Mouse (Mus musculus) gastrocnemius, postnatal 25 days (tissue): ENCODE results near the gene Borcs6. TPM values are rescaled to one million over a fixed set of nuclear protein-coding genes. Genes with fewer than 3 reads are reported as not detected.
A peak's percentile ranks its signal among the peaks of the same experiment; 100 is the strongest.

ENCODE experiments used
- DNase-seq: peaks from one replicate; pipeline ENCODE4 v3.0.0; 2022
- total RNA-seq, 2 experiments: library from RNA; stranded (reverse); gene quantifications; 1 replicate in 1 of 2; 2 replicates in 1 of 2; pipeline ENCODE4 v1.2.3; 2021

Gene Borcs6
- total RNA-seq, 2 experiments from 2014 or later, result 15.5 to 15.9 TPM

GRCm38 (mm10) chr11:69048151-69048550 lies 11.4 kb upstream of the Borcs6 start:
- DNase-seq, result no peak

- no peak for DNase-seq
Observed at GRCm38 (mm10) chr11:69050748-69051147, 8.8 kb upstream of the Borcs6 start.

GRCm38 (mm10) chr11:69051771-69052170 lies 7.7 kb upstream of the Borcs6 start:
- no peak for DNase-seq

GRCm38 (mm10) chr11:69052824-69053421 lies 6.6 kb upstream of the Borcs6 start:
- no peak for DNase-seq

GRCm38 (mm10) chr11:69053848-69054247 lies 5.7 kb upstream of the Borcs6 start:
- no peak for DNase-seq

- DNase-seq, result no peak
Observed at GRCm38 (mm10) chr11:69058265-69058664, 1.3 kb upstream of the Borcs6 start.

- DNase-seq, result no peak
Observed at GRCm38 (mm10) chr11:69058729-69059356, 674 bp upstream of the Borcs6 start.

- no peak for DNase-seq
Observed at GRCm38 (mm10) chr11:69059975-69060411, 476 bp downstream of the Borcs6 start.

- no peak for DNase-seq
Observed at GRCm38 (mm10) chr11:69060448-69061254, 1.1 kb downstream of the Borcs6 start.

- no peak for DNase-seq
Observed at GRCm38 (mm10) chr11:69061255-69061912, 1.9 kb downstream of the Borcs6 start.

- DNase-seq, result peak; percentile 42
Observed at GRCm38 (mm10) chr11:69062194-69062760, 2.8 kb downstream of the Borcs6 start.

- DNase-seq, result peak; percentile 89
Observed at GRCm38 (mm10) chr11:69062761-69063224, 3.3 kb downstream of the Borcs6 start.

GRCm38 (mm10) chr11:69063413-69064201 lies 4.1 kb downstream of the Borcs6 start:
- peak; percentile 79 for DNase-seq

- DNase-seq, result no peak
Observed at GRCm38 (mm10) chr11:69064259-69065133, 5.0 kb downstream of the Borcs6 start.

- no peak for DNase-seq
Observed at GRCm38 (mm10) chr11:69065394-69065925, 5.9 kb downstream of the Borcs6 start.

- peak; percentile 48 for DNase-seq
Observed at GRCm38 (mm10) chr11:69066163-69066861, 6.8 kb downstream of the Borcs6 start.

GRCm38 (mm10) chr11:69066956-69067355 lies 7.4 kb downstream of the Borcs6 start:
- DNase-seq, result peak; percentile 83

GRCm38 (mm10) chr11:69067601-69068000 lies 8.1 kb downstream of the Borcs6 start:
- no peak for DNase-seq

GRCm38 (mm10) chr11:69070093-69070492 lies 10.6 kb downstream of the Borcs6 start:
- DNase-seq, result no peak
